In genomic region chr17:56479358-56479757, GRCm38 (mm10) we compare ENCODE assay signal across 9 mouse cellular contexts. TPM values are rescaled to one million over a fixed set of nuclear protein-coding genes. Genes with fewer than 3 reads are reported as not detected.
DNase-seq lines count a peak whose midpoint lies in the region; ATAC-seq and TF ChIP-seq lines count a peak whose summit lies in the region.
"Had no signal": no experiment of that assay in that cellular context is flagged by ENCODE, and none has a peak within 500 bp of the region (broad histone marks: within the 10 kb centered on the region; RNA-seq: fewer than 3 reads in every experiment).

No protein-coding gene starts in this region.

- no peaks in the 10 kb centered on the region for H3K36me3 ChIP-seq in hindbrain, embryonic 11.5 days (ENCODE audit: control insufficient read depth, insufficient read depth, low read length)
- no peaks in the 10 kb centered on the region for H3K36me3 ChIP-seq in hindbrain, embryonic 12.5 days
- H3K36me3 ChIP-seq: limb, embryonic 12.5 days had no signal

- no peak overlapping the region for H3K27ac ChIP-seq in hindbrain, embryonic 11.5 days (ENCODE audit: low read depth, low read length)
- no peak overlapping the region for H3K27ac ChIP-seq in hindbrain, embryonic 12.5 days
- no peak overlapping the region for H3K27ac ChIP-seq in bone marrow, adult 2 months (ENCODE audit: control insufficient read depth, insufficient read depth, low read depth, low read length, poor library complexity)
- H3K27ac ChIP-seq: limb, embryonic 12.5 days had no signal

- H3K4me2 ChIP-seq in hindbrain, embryonic 11.5 days (replicated peaks; ENCODE audit: low read depth, low read length) = no peak overlapping the region
- no peak overlapping the region for H3K4me2 ChIP-seq in hindbrain, embryonic 12.5 days (replicated peaks)
- H3K4me2 ChIP-seq: limb, embryonic 12.5 days had no signal

- peak; percentile 95 for TF ChIP-seq CTCF in bone marrow, adult 2 months (IDR thresholded peaks at IDR 0.05; ENCODE audit: control insufficient read depth, insufficient read depth, low read length)

- no peak for ATAC-seq in hindbrain, embryonic 11.5 days (ENCODE audit: low FRiP score)
- no peak for ATAC-seq in hindbrain, embryonic 12.5 days (ENCODE audit: low FRiP score)
- peak; percentile 72 for ATAC-seq in erythroblast, adult 5-6 weeks (replicated peaks; ENCODE audit: low FRiP score, poor library complexity, severe bottlenecking)
- ATAC-seq in megakaryocyte-erythroid progenitor cell, adult 5-6 weeks (replicated peaks; ENCODE audit: low FRiP score, low TSS enrichment, poor library complexity, severe bottlenecking) = peak; percentile 68

- peaks cover 1% of the 10 kb centered on the region for H3K4me1 ChIP-seq in hindbrain, embryonic 11.5 days (replicated peaks; ENCODE audit: control insufficient read depth, insufficient read depth, low read length)
- peaks cover 15% of the 10 kb centered on the region for H3K4me1 ChIP-seq in hindbrain, embryonic 12.5 days
- peaks cover 3% of the 10 kb centered on the region; the same call in 1 of the 2 replicates for H3K4me1 ChIP-seq in bone marrow, adult 2 months (ENCODE audit: control insufficient read depth, insufficient read depth, low read length)

- DNase-seq in hindbrain, embryonic 11.5 days (ENCODE audit: low spot score) = peak; percentile 86
- DNase-seq in CD4-positive, CD25-positive, alpha-beta regulatory T cell, adult 2 months (ENCODE audit: low read depth, low spot score) = peak; percentile 91
- DNase-seq in kidney, postnatal 36 days = peak; percentile 78 to 87
- DNase-seq in testis, postnatal 10 days (ENCODE audit: low spot score) = peak; percentile 77

- no peak overlapping the region for H3K4me3 ChIP-seq in hindbrain, embryonic 11.5 days (ENCODE audit: low read depth, low read length)
- H3K4me3 ChIP-seq in hindbrain, embryonic 12.5 days = no peak overlapping the region
- no peak overlapping the region for H3K4me3 ChIP-seq in bone marrow, adult 2 months (replicated peaks; ENCODE audit: control insufficient read depth, low read depth, low read length)
- H3K4me3 ChIP-seq: limb, embryonic 12.5 days had no signal

- H3K27me3 ChIP-seq in hindbrain, embryonic 11.5 days (ENCODE audit: control insufficient read depth, insufficient read depth, low read length) = no peaks in the 10 kb centered on the region; the same call in 1 of the 2 replicates
- peaks cover 12% of the 10 kb centered on the region for H3K27me3 ChIP-seq in hindbrain, embryonic 12.5 days

- H3K9me3 ChIP-seq in hindbrain, embryonic 11.5 days (ENCODE audit: control insufficient read depth, low read length) = no peaks in the 10 kb centered on the region
- no peaks in the 10 kb centered on the region for H3K9me3 ChIP-seq in hindbrain, embryonic 12.5 days (replicated peaks)
- H3K9me3 ChIP-seq: limb, embryonic 12.5 days had no signal

- TF ChIP-seq POLR2A in bone marrow, adult 2 months (IDR thresholded peaks at IDR 0.05; ENCODE audit: borderline replicate concordance, control insufficient read depth, low read depth, low read length) = no peak; the same call in 1 of the 2 replicates

- WGBS in hindbrain, embryonic 11.5 days = 17% methylated on average over 6 of the region's 6 CpGs
- 13% methylated on average over 6 of the region's 6 CpGs for WGBS in hindbrain, embryonic 12.5 days
- 12% methylated on average over 6 of the region's 6 CpGs for WGBS in bone marrow, adult 2 months

- H3K9ac ChIP-seq in hindbrain, embryonic 11.5 days (ENCODE audit: low read depth, low read length) = no peak overlapping the region
- H3K9ac ChIP-seq in hindbrain, embryonic 12.5 days = no peak overlapping the region
- H3K9ac ChIP-seq: limb, embryonic 12.5 days had no signal

RNA-seq across cellular contexts. Expression of gene Ptprs, which starts 3.1 kb away (rescaled TPM):
- 142 and 156 TPM in 2 replicates for polyA plus RNA-seq in hindbrain, embryonic 11.5 days (2014; fragmentation: Nextera tagmentation; extraction: Ambion mirVana)
- polyA plus RNA-seq in hindbrain, embryonic 12.5 days (2016; fragmentation: Nextera tagmentation; extraction: Ambion mirVana) = 316 and 326 TPM in 2 replicates
- polyA plus RNA-seq in bone marrow, adult 2 months (2011; ENCODE audit: insufficient read depth, insufficient read length, low replicate concordance, missing spikeins) = 23.2 and 54.0 TPM in 2 replicates
- 4.8 and 7.3 TPM in 2 replicates for total RNA-seq in erythroblast, adult 5-6 weeks (2015; ENCODE audit: low replicate concordance)
- total RNA-seq in erythroblast, adult 5-6 weeks (2017; ENCODE audit: low replicate concordance) = 2.0 and 8.1 TPM in 2 replicates
- total RNA-seq in megakaryocyte-erythroid progenitor cell, adult 5-6 weeks (2014; fragmentation: Nextera tagmentation) = 55.7 and 65.0 TPM in 2 replicates
- 36.6 and 48.3 TPM in 2 replicates for total RNA-seq in megakaryocyte-erythroid progenitor cell, adult 5-6 weeks (2017)

RNA-seq across cellular contexts. Expression of gene Znrf4, which starts 32.9 kb away (rescaled TPM):
- not detected in 2 replicates for polyA plus RNA-seq in hindbrain, embryonic 11.5 days (2014; fragmentation: Nextera tagmentation; extraction: Ambion mirVana)
- polyA plus RNA-seq in hindbrain, embryonic 12.5 days (2016; fragmentation: Nextera tagmentation; extraction: Ambion mirVana) = not detected in 2 replicates
- polyA plus RNA-seq in bone marrow, adult 2 months (2011; ENCODE audit: insufficient read depth, insufficient read length, low replicate concordance, missing spikeins) = not detected in 2 replicates
- not detected in 2 replicates for total RNA-seq in erythroblast, adult 5-6 weeks (2015; ENCODE audit: low replicate concordance)
- not detected in 2 replicates for total RNA-seq in erythroblast, adult 5-6 weeks (2017; ENCODE audit: low replicate concordance)
- not detected in 2 replicates for total RNA-seq in megakaryocyte-erythroid progenitor cell, adult 5-6 weeks (2014; fragmentation: Nextera tagmentation)
- not detected in 2 replicates for total RNA-seq in megakaryocyte-erythroid progenitor cell, adult 5-6 weeks (2017)
- polyA plus RNA-seq: limb, embryonic 12.5 days had no signal

Comparison
In these comparisons a context has a peak if more than half of its experiments do, and no peak if none do; other contexts are left out.
1. ATAC-seq: peak in erythroblast, adult 5-6 weeks (single experiment) and megakaryocyte-erythroid progenitor cell, adult 5-6 weeks (single experiment); none in hindbrain, embryonic 11.5 days (single experiment) and hindbrain, embryonic 12.5 days (single experiment).
2. Peak in every context shown above with its lines, with median percentiles within 50 percentile points of each other: DNase-seq.